In genomic region chrX:53204690-53205311, GRCm38 (mm10) we compare ENCODE assay signal across 32 mouse cellular contexts. TPM values are rescaled to one million over a fixed set of nuclear protein-coding genes. Genes with fewer than 3 reads are reported as not detected.
A peak's percentile ranks its signal among the peaks of the same experiment; 100 is the strongest.
DNase-seq lines count a peak whose midpoint lies in the region; ATAC-seq and TF ChIP-seq lines count a peak whose summit lies in the region.
"Had no signal": no experiment of that assay in that cellular context is flagged by ENCODE, and none has a peak within 500 bp of the region (broad histone marks: within the 10 kb centered on the region; RNA-seq: fewer than 3 reads in every experiment).

No protein-coding gene starts in this region.

- TF ChIP-seq CTCF in lung, embryonic 14.5 days (IDR thresholded peaks at IDR 0.05; ENCODE audit: low read depth), result no peak
- no peak for TF ChIP-seq CTCF in lung, adult 2 months (IDR thresholded peaks at IDR 0.05; ENCODE audit: insufficient read depth, low read length)
- no peak for TF ChIP-seq CTCF in lung, postnatal 0 days (IDR thresholded peaks at IDR 0.05)

- H3K36me3 ChIP-seq in intestine, embryonic 14.5 days (ENCODE audit: control insufficient read depth, insufficient read depth, low read length), result no peaks in the 10 kb centered on the region
- H3K36me3 ChIP-seq in intestine, embryonic 15.5 days, result no peaks in the 10 kb centered on the region
- no peaks in the 10 kb centered on the region for H3K36me3 ChIP-seq in lung, embryonic 14.5 days (ENCODE audit: insufficient read depth)
- no peaks in the 10 kb centered on the region for H3K36me3 ChIP-seq in lung, postnatal 0 days (ENCODE audit: insufficient read depth, low read length)
- no peaks in the 10 kb centered on the region for H3K36me3 ChIP-seq in stomach, embryonic 15.5 days
- H3K36me3 ChIP-seq: embryonic facial prominence, embryonic 10.5 days; forebrain, embryonic 10.5 days; G1E; heart, embryonic 15.5 days; limb, embryonic 10.5 days; liver, embryonic 15.5 days; midbrain, embryonic 10.5 days; neural tube, embryonic 15.5 days had no signal

- no peaks in the 10 kb centered on the region for H3K4me1 ChIP-seq in intestine, embryonic 14.5 days (replicated peaks; ENCODE audit: control insufficient read depth, insufficient read depth, low read length)
- peaks cover 2% of the 10 kb centered on the region; the same call in 1 of the 2 replicates for H3K4me1 ChIP-seq in intestine, embryonic 15.5 days (replicated peaks)
- H3K4me1 ChIP-seq in lung, embryonic 14.5 days (ENCODE audit: insufficient read depth), result peaks cover 16% of the 10 kb centered on the region
- H3K4me1 ChIP-seq in lung, adult 2 months (ENCODE audit: control insufficient read depth, insufficient read depth, low read length), result no peaks in the 10 kb centered on the region; the same call in 1 of the 2 replicates
- H3K4me1 ChIP-seq in lung, postnatal 0 days (ENCODE audit: insufficient read depth, low read depth, low read length), result no peaks in the 10 kb centered on the region
- peaks cover 3% of the 10 kb centered on the region; the same call in 1 of the 2 replicates for H3K4me1 ChIP-seq in stomach, embryonic 15.5 days
- H3K4me1 ChIP-seq: liver, embryonic 15.5 days; neural tube, embryonic 15.5 days had no signal

- H3K4me2 ChIP-seq in intestine, embryonic 14.5 days (ENCODE audit: low read length), result no peak overlapping the region
- no peak overlapping the region for H3K4me2 ChIP-seq in intestine, embryonic 15.5 days (replicated peaks)
- H3K4me2 ChIP-seq in lung, embryonic 14.5 days, result no peak overlapping the region
- no peak overlapping the region for H3K4me2 ChIP-seq in lung, postnatal 0 days (replicated peaks; ENCODE audit: low read depth, low read length)
- H3K4me2 ChIP-seq in stomach, embryonic 15.5 days, result no peak overlapping the region
- H3K4me2 ChIP-seq: heart, embryonic 15.5 days; hindbrain, embryonic 14.5 days; liver, embryonic 15.5 days; neural tube, embryonic 15.5 days had no signal

- H3K9me3 ChIP-seq in intestine, embryonic 14.5 days (ENCODE audit: control insufficient read depth, low read length), result no peaks in the 10 kb centered on the region
- H3K9me3 ChIP-seq in intestine, embryonic 15.5 days, result no peaks in the 10 kb centered on the region
- H3K9me3 ChIP-seq in lung, embryonic 14.5 days (ENCODE audit: low read depth, low read length), result no peaks in the 10 kb centered on the region
- H3K9me3 ChIP-seq in lung, postnatal 0 days (ENCODE audit: low read length), result no peaks in the 10 kb centered on the region
- H3K9me3 ChIP-seq in stomach, embryonic 15.5 days, result no peaks in the 10 kb centered on the region
- H3K9me3 ChIP-seq: embryonic facial prominence, embryonic 10.5 days; forebrain, embryonic 10.5 days; G1E; heart, embryonic 15.5 days; limb, embryonic 10.5 days; liver, embryonic 15.5 days; midbrain, embryonic 10.5 days; neural tube, embryonic 15.5 days had no signal

- H3K27ac ChIP-seq in intestine, embryonic 14.5 days (ENCODE audit: low read depth), result peak overlapping the region; percentile 22; the same call in 1 of the 2 replicates
- no peak overlapping the region for H3K27ac ChIP-seq in intestine, embryonic 15.5 days
- H3K27ac ChIP-seq in lung, embryonic 14.5 days (ENCODE audit: low read depth), result peak overlapping the region; percentile 60
- H3K27ac ChIP-seq in lung, postnatal 0 days (ENCODE audit: low read length), result no peak overlapping the region
- no peak overlapping the region for H3K27ac ChIP-seq in stomach, embryonic 15.5 days
- H3K27ac ChIP-seq: embryonic facial prominence, embryonic 10.5 days; forebrain, embryonic 10.5 days; heart, adult 2 months; heart, embryonic 15.5 days; hindbrain, embryonic 14.5 days; limb, embryonic 10.5 days; liver, embryonic 15.5 days; midbrain, embryonic 10.5 days; neural tube, embryonic 15.5 days had no signal

- no peak for ATAC-seq in intestine, embryonic 14.5 days (replicated peaks; ENCODE audit: low FRiP score, low TSS enrichment, low read depth)
- no peak; the same call in 1 of the 2 replicates for ATAC-seq in intestine, embryonic 15.5 days
- ATAC-seq in lung, embryonic 14.5 days (ENCODE audit: insufficient read depth), result no peak
- peak; percentile 89 for ATAC-seq in lung, postnatal 0 days
- ATAC-seq in stomach, embryonic 15.5 days (ENCODE audit: insufficient read depth, low FRiP score, low read depth), result peak; percentile 65; the same call in 1 of the 2 replicates
- ATAC-seq: forebrain, embryonic 16.5 days; inflammation-experienced regulatory T-cells, adult 6 months; midbrain, embryonic 16.5 days had no signal

- no peak for TF ChIP-seq POLR2A in lung, adult 2 months (IDR thresholded peaks at IDR 0.05; ENCODE audit: borderline replicate concordance, extremely low read depth, low read depth, low read length)

- H3K27me3 ChIP-seq in intestine, embryonic 14.5 days (replicated peaks; ENCODE audit: control insufficient read depth, insufficient read depth, low read length), result no peaks in the 10 kb centered on the region
- H3K27me3 ChIP-seq in intestine, embryonic 15.5 days (replicated peaks), result no peaks in the 10 kb centered on the region
- H3K27me3 ChIP-seq in lung, embryonic 14.5 days (ENCODE audit: insufficient read depth, low read length), result no peaks in the 10 kb centered on the region
- no peaks in the 10 kb centered on the region for H3K27me3 ChIP-seq in lung, postnatal 0 days (replicated peaks; ENCODE audit: insufficient read depth, low read length)
- no peaks in the 10 kb centered on the region for H3K27me3 ChIP-seq in stomach, embryonic 15.5 days (replicated peaks)
- H3K27me3 ChIP-seq: CH12.LX; heart, embryonic 15.5 days; liver, embryonic 15.5 days; neural tube, embryonic 15.5 days had no signal

- peak; percentile 79 for TF ChIP-seq EP300 in lung, postnatal 0 days (IDR thresholded peaks at IDR 0.05)

- H3K4me3 ChIP-seq in intestine, embryonic 14.5 days (ENCODE audit: low read depth, low read length), result no peak overlapping the region
- no peak overlapping the region for H3K4me3 ChIP-seq in intestine, embryonic 15.5 days (replicated peaks)
- H3K4me3 ChIP-seq in lung, embryonic 14.5 days (ENCODE audit: low read depth, low read length), result no peak overlapping the region
- H3K4me3 ChIP-seq in lung, adult 2 months (replicated peaks; ENCODE audit: extremely low read depth, low read depth, low read length), result no peak overlapping the region
- no peak overlapping the region for H3K4me3 ChIP-seq in lung, postnatal 0 days (ENCODE audit: low read depth, low read length)
- H3K4me3 ChIP-seq in stomach, embryonic 15.5 days (replicated peaks), result no peak overlapping the region
- H3K4me3 ChIP-seq: embryonic facial prominence, embryonic 10.5 days; forebrain, embryonic 10.5 days; heart, adult 2 months; heart, embryonic 15.5 days; limb, embryonic 10.5 days; liver, embryonic 15.5 days; midbrain, embryonic 10.5 days; neural tube, embryonic 15.5 days had no signal

- 17% methylated on average over 3 of the region's 3 CpGs for WGBS in intestine, embryonic 14.5 days
- 18% methylated on average over 3 of the region's 3 CpGs for WGBS in intestine, embryonic 15.5 days
- WGBS in lung, embryonic 14.5 days, result 14% methylated on average over 3 of the region's 3 CpGs
- 35% methylated on average over 3 of the region's 3 CpGs for WGBS in lung, adult 2 months
- WGBS in lung, postnatal 0 days, result 22% methylated on average over 3 of the region's 3 CpGs
- 25% methylated on average over 3 of the region's 3 CpGs for WGBS in stomach, embryonic 15.5 days

- H3K9ac ChIP-seq in intestine, embryonic 14.5 days (ENCODE audit: low read length), result no peak overlapping the region
- H3K9ac ChIP-seq in intestine, embryonic 15.5 days, result no peak overlapping the region
- no peak overlapping the region for H3K9ac ChIP-seq in lung, embryonic 14.5 days
- H3K9ac ChIP-seq in lung, postnatal 0 days (replicated peaks; ENCODE audit: low read depth), result no peak overlapping the region
- no peak overlapping the region for H3K9ac ChIP-seq in stomach, embryonic 15.5 days
- H3K9ac ChIP-seq: heart, embryonic 15.5 days; hindbrain, embryonic 14.5 days; liver, embryonic 15.5 days; neural tube, embryonic 15.5 days had no signal

- DNase-seq in intestine, embryonic 14.5 days (ENCODE audit: low spot score), result no peak
- DNase-seq in lung, embryonic 14.5 days, result peak; percentile 40
- DNase-seq in lung, adult 2 months, result no peak
- peak; percentile 75 for DNase-seq in lung, postnatal 0 days (ENCODE audit: low spot score)
- DNase-seq in adrenal gland, adult 8-10 months, result no peak
- no peak for DNase-seq in urinary bladder, postnatal 14 days (ENCODE audit: low spot score)
- DNase-seq: adrenal gland, adult 2 months; cerebellum, adult 11-12 months; cerebellum, postnatal 10 days; gastrocnemius, postnatal 25 days; heart, adult 2 months; heart, postnatal 36 days; kidney, postnatal 4 days; liver; right cerebral cortex, adult 18-20 months had no signal

RNA-seq across cellular contexts. Expression of gene Plac1, which starts 35.1 kb away (rescaled TPM):
- 5.1 and 6.5 TPM in 2 replicates for polyA plus RNA-seq in intestine, embryonic 14.5 days (2014; fragmentation: Nextera tagmentation; extraction: Ambion mirVana)
- polyA plus RNA-seq in intestine, embryonic 15.5 days (2015; fragmentation: Nextera tagmentation; extraction: Ambion mirVana), result 4.0 and 4.6 TPM in 2 replicates
- 9.4 and 9.7 TPM in 2 replicates for polyA plus RNA-seq in lung, embryonic 14.5 days (2014; fragmentation: Nextera tagmentation; extraction: Ambion mirVana)
- polyA plus RNA-seq in lung, adult 2 months (2012; rRNA removed), result not detected in 2 replicates
- 2.5 and 3.9 TPM in 2 replicates for polyA plus RNA-seq in lung, postnatal 0 days (2015; fragmentation: Nextera tagmentation; extraction: Ambion mirVana)
- polyA plus RNA-seq in stomach, embryonic 15.5 days (2015; fragmentation: Nextera tagmentation; extraction: Ambion mirVana), result 6.3 and 7.5 TPM in 2 replicates
- not detected for total RNA-seq in adrenal gland, adult 8-10 months (2022)
- total RNA-seq: adrenal gland, adult 2 months; CH12.LX; G1E; gastrocnemius, postnatal 25 days; heart, adult 2 months; heart, postnatal 36 days; layer of hippocampus, postnatal 10 days had no signal
- polyA plus RNA-seq: adrenal gland, adult 2 months; cortical plate, adult 2 months; forebrain, embryonic 16.5 days; G1E; heart, adult 2 months; inflammation-experienced regulatory T-cells, adult 6 months; midbrain, embryonic 16.5 days had no signal

Comparison
In these comparisons a context has a peak if more than half of its experiments do, and no peak if none do; other contexts are left out.
1. ATAC-seq: peak in lung, postnatal 0 days (single experiment) and stomach, embryonic 15.5 days (single experiment); none in intestine, embryonic 14.5 days (single experiment), intestine, embryonic 15.5 days (single experiment) and lung, embryonic 14.5 days (single experiment).
2. DNase-seq: peak in lung, embryonic 14.5 days (single experiment) and lung, postnatal 0 days (single experiment); none in intestine, embryonic 14.5 days (single experiment), lung, adult 2 months (single experiment), adrenal gland, adult 8-10 months (single experiment) and urinary bladder, postnatal 14 days (single experiment).
3. H3K27ac ChIP-seq: peak in intestine, embryonic 14.5 days (single experiment) and lung, embryonic 14.5 days (single experiment); none in intestine, embryonic 15.5 days (single experiment), lung, postnatal 0 days (single experiment) and stomach, embryonic 15.5 days (single experiment).